Mouse (Mus musculus) thymus, adult 2 months (tissue): ENCODE measurements around the gene AU040320.

Source experiments
- CTCF ChIP-seq: fragments of 200-500 bp; IDR thresholded peaks from 2 replicates; pipeline ENCODE4 v1.5.1; 2012; ENCODE audit warnings: mild to moderate bottlenecking, control low read depth, low read length, moderate library complexity, borderline replicate concordance; ENCODE audit not compliant: control insufficient read depth, poor library complexity, insufficient read depth; ENCODE audit errors: extremely low read depth
- POLR2A ChIP-seq: fragments of 200-500 bp; IDR thresholded peaks from 2 replicates; pipeline ENCODE4 v1.6.1; 2012; ENCODE audit warnings: mild to moderate bottlenecking, low read length, control low read depth, moderate library complexity; ENCODE audit not compliant: control insufficient read depth, poor library complexity, insufficient read depth; ENCODE audit errors: extremely low read depth

- no peak for TF ChIP-seq CTCF
- TF ChIP-seq POLR2A, result no peak
Observed at GRCm38 (mm10) chr4:126831122-126831521, 77.8 kb downstream of the AU040320 start.
